Mouse (Mus musculus) naive thymus-derived CD4-positive, alpha-beta T cell, adult 2 months (primary cell): Measurements from ENCODE around the gene Slc13a3.

Source experiments
- DNase-seq: peaks from one replicate; pipeline ENCODE4 v3.0.0-alpha.2; 2011; ENCODE audit warnings: low read depth

The Slc13a3 gene

GRCm38 (mm10) chr2:165475850-165476249 is 2.8 kb upstream of the Slc13a3 start:
- no peak for DNase-seq

GRCm38 (mm10) chr2:165475412-165475811 is 2.4 kb upstream of the Slc13a3 start:
- no peak for DNase-seq

- no peak for DNase-seq
Observed at GRCm38 (mm10) chr2:165471943-165472342, 1.1 kb downstream of the Slc13a3 start.

GRCm38 (mm10) chr2:165470167-165470566 is 2.9 kb downstream of the Slc13a3 start:
- DNase-seq = peak; percentile 52

GRCm38 (mm10) chr2:165467824-165468452 is 5.1 kb downstream of the Slc13a3 start:
- no peak for DNase-seq

GRCm38 (mm10) chr2:165459663-165460062 is 13.4 kb downstream of the Slc13a3 start:
- no peak for DNase-seq

DNA sequence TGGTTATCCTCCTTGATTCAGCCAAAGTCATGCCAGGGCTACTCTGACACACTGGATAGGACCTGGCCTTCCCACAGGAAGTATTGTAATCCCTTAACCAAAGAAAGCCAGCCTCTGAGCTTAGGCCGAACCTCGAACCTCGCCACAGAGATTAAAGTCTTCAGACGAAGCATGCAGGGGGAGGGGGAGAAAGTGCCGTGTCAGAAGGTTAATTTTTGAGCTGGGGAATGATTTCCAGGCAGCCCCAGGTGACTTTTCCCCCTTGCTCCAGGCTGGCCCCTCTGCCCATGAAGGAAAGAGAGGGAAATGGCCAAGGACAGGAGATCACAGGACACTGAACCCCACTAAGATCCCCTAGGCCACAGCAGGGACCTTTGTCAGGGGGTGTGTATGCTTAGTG is 14.8 kb downstream of the Slc13a3 start:
- DNase-seq = no peak

DNA sequence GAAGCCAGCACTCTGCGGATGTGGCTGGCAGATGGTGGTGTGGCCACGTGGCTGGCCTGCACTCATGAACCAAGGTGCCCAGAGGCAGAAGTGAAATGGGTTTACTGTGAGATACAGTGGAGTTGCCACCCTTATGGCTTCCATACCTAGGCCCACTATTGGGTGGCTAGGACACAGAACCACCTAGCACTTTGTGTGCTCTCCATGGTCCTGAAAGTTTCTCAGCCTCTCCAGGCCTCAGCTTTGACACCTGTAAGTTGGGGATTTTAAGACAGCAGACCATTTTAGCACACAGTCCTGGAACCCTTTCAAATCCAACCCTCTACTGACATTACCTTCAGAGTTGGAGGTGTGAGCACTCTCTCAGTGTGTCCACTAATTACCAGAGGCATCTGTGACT is 16.3 kb downstream of the Slc13a3 start:
- DNase-seq = peak; percentile 71

DNA sequence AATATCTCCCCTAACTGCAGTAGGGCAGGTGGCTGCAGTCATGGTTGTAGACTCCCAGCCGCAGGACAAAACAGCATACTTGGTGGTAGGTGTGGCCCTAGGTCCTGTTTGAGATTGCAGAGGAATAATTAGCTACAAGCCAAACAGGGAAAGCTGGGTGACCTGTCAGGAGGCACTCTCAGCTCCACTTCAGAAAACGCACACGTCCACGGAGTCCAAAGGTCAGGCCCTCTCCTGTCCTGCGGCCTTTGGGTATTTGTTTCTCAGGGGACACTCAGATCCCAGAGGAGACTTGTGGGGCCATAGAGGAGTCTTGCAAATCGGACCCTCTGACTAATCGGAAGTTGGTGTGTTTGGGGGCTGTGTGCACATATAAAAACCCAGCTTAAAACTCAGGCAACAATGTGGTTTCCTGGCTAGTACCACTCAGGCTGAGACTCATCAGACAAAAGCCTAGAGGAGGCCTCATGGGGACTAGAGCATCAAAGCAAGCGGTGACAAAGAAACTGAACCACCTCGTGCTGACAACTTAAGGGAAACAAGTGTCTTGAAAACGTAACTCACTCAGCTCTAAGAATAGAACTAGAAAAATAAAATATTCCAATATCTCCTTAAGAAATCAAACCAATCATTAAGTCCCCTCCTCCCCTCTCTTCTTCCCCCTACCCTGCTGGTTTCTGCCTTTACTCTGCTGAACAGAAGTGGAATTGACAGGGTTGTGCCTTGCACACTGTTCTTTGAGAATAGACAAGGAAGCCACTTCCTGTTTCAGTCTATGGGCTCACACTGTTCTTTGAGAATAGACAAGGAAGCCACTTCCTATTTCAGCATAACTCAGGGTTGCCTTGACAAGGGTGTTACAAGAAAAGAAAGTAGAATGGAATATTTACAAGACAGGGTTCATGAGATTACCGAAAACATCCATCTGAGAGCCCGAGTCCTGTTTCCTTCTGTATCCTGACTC is 20.0 kb downstream of the Slc13a3 start:
- DNase-seq = peak; percentile 79

- DNase-seq = no peak
Observed at GRCm38 (mm10) chr2:165448475-165448874, 24.6 kb downstream of the Slc13a3 start.

DNA sequence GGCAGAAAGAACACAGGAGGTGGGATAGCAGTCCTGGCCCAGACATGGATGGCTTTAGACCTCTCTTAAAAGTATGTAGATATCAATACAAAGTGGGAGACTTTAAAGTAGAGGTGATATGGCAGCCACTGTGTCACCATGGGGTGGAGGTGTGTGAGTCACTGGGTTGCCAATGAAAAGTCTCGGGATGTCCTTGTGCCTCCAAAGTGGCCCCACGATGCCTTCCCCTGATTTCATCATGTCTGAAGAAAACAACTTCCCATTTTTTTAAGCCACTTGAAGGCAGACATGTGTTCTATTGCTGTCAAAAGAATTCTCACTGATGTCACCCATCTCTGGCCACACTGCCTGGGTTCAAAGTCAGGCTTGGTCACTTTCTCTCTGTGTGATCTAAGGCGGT is 28.2 kb downstream of the Slc13a3 start:
- no peak for DNase-seq

DNA sequence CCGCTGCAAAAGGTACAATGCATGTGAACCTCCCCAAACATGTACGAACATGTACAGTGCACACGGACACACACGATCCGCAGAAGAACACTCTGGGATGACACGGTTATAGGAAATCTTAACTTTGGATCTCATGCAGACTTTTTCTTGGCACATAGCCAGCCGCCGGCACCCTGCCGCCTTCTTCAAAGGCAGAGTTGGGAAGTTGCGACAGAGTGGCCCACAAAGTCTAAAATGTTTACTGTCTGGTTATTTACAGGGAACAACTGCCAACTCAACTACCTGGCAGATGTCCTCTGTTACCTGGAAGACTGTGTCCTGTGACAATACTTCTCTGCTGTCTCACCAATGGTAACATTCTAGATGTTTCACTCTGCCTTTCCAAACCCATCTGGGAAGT is 30.0 kb downstream of the Slc13a3 start:
- no peak for DNase-seq

- no peak for DNase-seq
Observed at GRCm38 (mm10) chr2:165441613-165442012, 31.4 kb downstream of the Slc13a3 start.

DNA sequence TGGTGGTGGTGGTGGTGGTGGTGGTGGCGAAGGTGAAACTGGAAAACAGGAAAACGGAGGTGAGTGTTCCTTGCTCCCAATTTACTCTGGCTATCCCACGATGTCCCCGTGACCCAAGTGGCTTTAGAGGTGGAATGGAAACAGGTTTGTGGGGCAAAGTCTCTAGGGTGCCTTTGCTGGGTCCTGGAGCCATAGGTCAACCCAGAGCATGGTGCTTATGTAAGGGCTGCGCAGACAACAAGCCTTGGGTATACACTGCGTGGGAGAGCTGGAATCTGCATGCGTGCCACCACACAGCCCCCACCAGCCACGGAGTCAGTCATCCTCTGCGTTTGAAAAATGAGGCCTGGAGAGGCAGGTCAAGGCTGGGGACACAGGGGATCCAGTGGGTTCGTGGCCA is 33.4 kb downstream of the Slc13a3 start:
- DNase-seq = no peak

DNA sequence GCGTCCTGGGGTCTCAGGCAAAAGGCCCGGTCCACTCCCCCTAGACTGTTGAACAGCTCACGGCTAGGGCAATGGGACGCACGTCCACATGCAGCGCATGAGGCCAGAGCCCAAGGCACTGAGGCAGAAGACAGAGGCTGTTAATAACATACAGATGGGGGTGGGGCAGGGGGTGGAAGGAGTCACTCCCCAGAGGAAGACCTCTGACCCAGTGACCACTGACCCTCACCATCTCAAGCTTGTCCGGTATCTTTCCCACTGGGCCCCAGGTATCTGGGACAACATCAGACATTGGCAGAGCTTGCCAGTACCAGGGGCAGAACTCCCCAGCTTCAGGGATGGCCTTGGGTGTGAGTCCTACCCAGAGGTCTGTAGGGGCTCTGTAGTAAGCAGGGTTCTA is 34.1 kb downstream of the Slc13a3 start:
- DNase-seq = no peak

DNA sequence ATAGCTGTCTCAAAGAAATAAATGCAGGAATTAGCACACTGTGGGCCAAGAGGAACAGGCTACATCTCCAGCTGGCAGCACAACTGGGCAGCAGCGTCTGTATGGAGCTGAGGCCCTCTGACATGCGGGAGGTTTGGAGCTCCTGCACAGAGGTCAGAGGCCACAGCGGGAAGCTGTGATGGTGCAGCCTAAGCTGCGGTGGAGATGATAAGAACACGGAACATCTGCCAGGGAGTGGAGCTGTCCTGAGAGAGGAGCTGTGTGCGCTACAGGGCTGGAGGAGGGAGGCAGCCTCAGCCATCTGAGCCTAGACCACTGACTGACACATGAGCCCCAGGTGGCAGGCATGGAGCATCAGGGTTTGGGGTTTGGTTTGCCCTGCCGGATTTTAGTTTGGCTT is 44.3 kb downstream of the Slc13a3 start:
- no peak for DNase-seq

DNA sequence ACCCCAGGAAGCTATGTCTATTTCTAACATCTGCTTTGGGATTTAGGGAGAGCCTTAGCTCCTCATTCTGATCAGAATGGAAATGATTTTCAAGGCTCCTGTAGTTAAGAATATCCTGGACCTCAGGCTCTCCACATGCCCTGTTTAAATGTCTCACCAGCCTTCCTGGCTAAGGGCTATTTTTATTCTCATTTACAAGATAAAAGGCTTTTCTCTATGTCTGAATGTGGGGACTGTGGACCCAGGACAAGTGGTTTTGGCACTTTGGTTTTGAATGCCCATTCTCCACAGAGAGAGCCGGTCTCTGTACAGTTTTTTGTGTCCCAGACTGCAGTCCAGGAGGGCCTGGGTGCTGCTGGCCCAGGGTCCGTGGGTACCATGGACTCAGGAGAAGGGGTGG is 52.8 kb downstream of the Slc13a3 start:
- no peak for DNase-seq

- no peak for DNase-seq
Observed at GRCm38 (mm10) chr2:165419670-165420111, 53.3 kb downstream of the Slc13a3 start.

DNA sequence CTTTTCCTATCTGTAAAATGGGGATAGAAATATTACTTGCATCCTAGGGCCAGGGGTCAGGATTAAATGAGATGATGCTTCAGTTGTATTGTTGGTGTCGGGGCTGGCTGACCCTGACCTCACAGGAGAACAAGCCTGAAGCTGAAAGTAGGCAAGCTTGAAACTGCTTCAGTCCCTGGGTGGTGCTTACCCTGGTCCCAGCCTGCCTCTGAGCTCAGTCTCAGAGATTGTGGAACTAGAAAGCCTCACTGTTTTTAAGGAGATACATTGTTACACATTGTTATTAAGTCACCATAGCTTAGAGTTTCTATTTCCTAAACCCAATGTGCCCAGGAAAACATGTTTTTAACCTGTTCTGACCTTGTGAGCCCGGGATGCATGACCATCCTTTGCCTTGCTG is 54.5 kb downstream of the Slc13a3 start:
- no peak for DNase-seq

- DNase-seq = no peak
Observed at GRCm38 (mm10) chr2:165417291-165417690, 55.7 kb downstream of the Slc13a3 start.

DNA sequence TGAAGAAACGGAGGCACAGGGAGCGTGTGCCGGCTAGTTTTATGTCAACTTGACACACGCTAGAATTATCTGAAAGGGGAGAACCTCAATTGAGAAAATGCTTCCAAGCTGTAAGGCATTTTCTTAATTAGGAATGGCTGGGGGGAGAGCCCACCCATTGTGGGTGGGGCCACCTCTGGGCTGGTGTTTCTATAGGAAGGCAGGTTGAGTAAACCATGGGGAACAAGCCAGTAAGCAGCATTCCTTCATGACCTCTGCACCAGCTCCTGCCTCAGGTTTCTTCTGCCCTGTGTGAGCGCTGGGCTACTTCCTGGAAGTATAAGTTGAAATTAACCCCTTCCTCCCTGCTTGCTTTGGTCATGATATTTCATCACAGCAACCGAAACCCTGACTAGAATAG is 57.2 kb downstream of the Slc13a3 start:
- DNase-seq = no peak

GRCm38 (mm10) chr2:165415141-165415721 is 57.8 kb downstream of the Slc13a3 start:
- no peak for DNase-seq

DNA sequence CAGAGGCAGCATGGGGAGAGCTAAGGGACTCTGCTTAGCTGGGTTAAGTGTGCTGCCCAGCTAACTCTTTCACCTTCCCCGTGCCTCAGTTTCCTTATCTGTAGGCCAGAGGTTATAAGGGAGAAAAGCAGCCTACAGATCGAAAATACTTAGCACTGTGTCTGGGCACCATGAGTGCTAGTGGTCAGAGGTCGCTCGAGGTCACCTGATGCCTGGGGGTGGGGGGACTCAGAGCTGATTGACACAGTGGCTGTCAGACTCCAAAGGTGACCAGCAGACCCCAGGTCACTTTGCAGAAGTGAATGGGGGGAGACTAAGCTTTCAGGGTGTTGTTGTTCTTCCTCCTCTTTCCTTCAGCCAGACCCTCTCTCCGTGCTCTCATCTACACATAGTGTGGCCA is 58.7 kb downstream of the Slc13a3 start:
- DNase-seq = no peak
